Mouse (Mus musculus) megakaryocyte, embryonic 14.5 days (primary cell): ENCODE measurements around the gene Ccdc8.

Experiments
- FLI1 ChIP-seq: IDR thresholded peaks from 2 replicates; pipeline ENCODE4 v1.6.1; 2012; ENCODE audit warnings: low read length, inconsistent platforms, mixed read lengths
- GATA1 ChIP-seq: IDR thresholded peaks from 3 replicates; pipeline ENCODE4 v1.6.1; 2012; ENCODE audit warnings: mixed read lengths, low read length, inconsistent platforms, borderline replicate concordance

DNA sequence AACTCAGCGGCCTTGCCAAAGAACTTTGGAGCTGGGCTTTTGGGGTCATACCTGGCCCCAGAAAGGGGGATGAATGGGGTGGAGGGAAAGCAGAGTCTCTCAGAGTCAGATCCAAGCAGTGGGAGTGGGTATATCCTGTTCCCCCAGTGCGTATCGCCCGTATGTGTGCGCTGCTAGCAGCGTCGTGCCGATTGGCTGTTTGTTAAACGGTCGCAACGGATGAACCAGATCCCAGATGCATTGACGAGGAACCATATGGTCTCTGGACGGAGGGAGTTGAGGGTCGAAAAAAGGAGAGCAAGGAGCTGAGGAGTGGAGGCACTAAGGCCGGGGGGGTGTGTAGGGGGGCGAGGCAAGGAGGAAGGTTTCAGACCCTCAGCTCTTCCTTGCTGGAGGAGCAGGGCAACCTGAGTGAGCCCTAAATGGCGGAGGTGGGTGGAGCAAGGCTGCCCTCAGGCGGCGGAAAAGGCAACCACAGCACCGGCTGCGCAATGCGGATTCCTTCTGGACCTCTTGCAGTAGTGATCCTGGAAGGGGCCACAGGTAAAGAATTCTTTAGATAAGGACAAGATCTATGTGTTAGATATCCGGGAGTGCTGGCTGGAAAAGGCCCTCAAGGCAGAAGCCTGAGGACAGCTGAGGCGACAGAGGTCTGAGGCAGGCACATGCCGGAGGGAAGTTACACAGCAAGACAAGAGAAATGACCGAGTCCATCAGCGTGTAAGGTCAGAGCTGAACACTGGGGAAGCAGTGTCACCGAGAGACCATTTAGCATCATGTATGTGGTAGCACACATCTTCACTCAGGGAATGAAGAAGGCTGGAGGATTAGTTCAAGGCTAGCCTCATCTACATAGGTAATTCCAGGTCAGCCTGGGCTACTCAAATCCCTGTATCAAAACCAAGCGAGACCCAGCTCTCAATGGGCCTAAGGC, 42.3 kb upstream of the Ccdc8 start:
- no peak for TF ChIP-seq FLI1
- no peak for TF ChIP-seq GATA1
